9 mouse cellular contexts compared by ENCODE assay signal in genomic region chr12:108292957-108293356, GRCm38 (mm10). TPM values are rescaled to one million over a fixed set of nuclear protein-coding genes. Genes with fewer than 3 reads are reported as not detected.
A peak's percentile ranks its signal among the peaks of the same experiment; 100 is the strongest.
DNase-seq lines count a peak whose midpoint lies in the region; ATAC-seq lines count a peak whose summit lies in the region.
"Had no signal": no experiment of that assay in that cellular context is flagged by ENCODE, and none has a peak within 500 bp of the region (broad histone marks: within the 10 kb centered on the region; RNA-seq: fewer than 3 reads in every experiment).

No protein-coding gene starts in this region.

- no peak overlapping the region for H3K4me3 ChIP-seq in hindbrain, embryonic 16.5 days (ENCODE audit: low read length)

- H3K36me3 ChIP-seq in hindbrain, embryonic 16.5 days (ENCODE audit: control insufficient read depth, insufficient read depth, low read length) = no peaks in the 10 kb centered on the region

- peak; percentile 70 to 83 for DNase-seq in heart, adult 18-20 months
- no peak for DNase-seq in heart, adult 8-10 months (ENCODE audit: low spot score)
- peak; percentile 90 for DNase-seq in cerebellum, adult 9-10 months
- DNase-seq in frontal cortex, adult 2 months (ENCODE audit: extremely low spot score in 1 of 2, low spot score in 1 of 2) = peak; percentile 59 to 86
- DNase-seq in left cerebral cortex, postnatal 10 days (ENCODE audit: extremely low spot score in 1 of 2, low spot score in 2 of 2) = peak; percentile 34 to 78
- peak; percentile 70 for DNase-seq in skeletal muscle tissue, adult 2 months (ENCODE audit: low read depth, low spot score)

- no peaks in the 10 kb centered on the region for H3K9me3 ChIP-seq in hindbrain, embryonic 16.5 days (ENCODE audit: control insufficient read depth, low read length)

- H3K4me2 ChIP-seq in hindbrain, embryonic 16.5 days (ENCODE audit: low read length) = peak overlapping the region; percentile 26

- 2% methylated on average over 8 of the region's 8 CpGs for WGBS in hindbrain, embryonic 16.5 days

- ATAC-seq in hindbrain, embryonic 16.5 days = peak; percentile 69; the same call in 1 of the 2 replicates
- peak; percentile 79 for ATAC-seq in megakaryocyte, adult 5-6 weeks (ENCODE audit: poor library complexity, severe bottlenecking)

- H3K4me1 ChIP-seq in hindbrain, embryonic 16.5 days (ENCODE audit: control insufficient read depth, insufficient read depth, low read depth, low read length) = peaks cover 5% of the 10 kb centered on the region; the same call in 1 of the 2 replicates

- no peak overlapping the region for H3K9ac ChIP-seq in hindbrain, embryonic 16.5 days (ENCODE audit: low read depth, low read length)

- H3K27me3 ChIP-seq in hindbrain, embryonic 16.5 days (replicated peaks; ENCODE audit: control insufficient read depth, insufficient read depth, low read length) = no peaks in the 10 kb centered on the region

- no peak overlapping the region for H3K27ac ChIP-seq in hindbrain, embryonic 16.5 days (ENCODE audit: low read depth, low read length)

- intact Hi-C loops in left cerebral cortex, postnatal 10 days (cut with DNase I) = loop anchor here (5.0 kb wide), 1 partner anchor 86 kb away; no protein-coding TSS in a partner anchor

RNA-seq across cellular contexts. Expression of gene Hhipl1, which starts 13.1 kb away (rescaled TPM):
- 1 to 10 TPM; 1.3 to 2.1 TPM for total RNA-seq in heart, adult 18-20 months (2021)
- total RNA-seq in heart, adult 8-10 months (2022) = 1 to 10 TPM; 1.2 to 2.0 (median 1.5) TPM
- 10.3 and 10.6 TPM in 2 replicates for polyA plus RNA-seq in frontal cortex, adult 2 months (2012; rRNA removed)
- polyA plus RNA-seq in hindbrain, embryonic 16.5 days (2015; fragmentation: Nextera tagmentation; extraction: Ambion mirVana) = 2.6 and 2.9 TPM in 2 replicates
- total RNA-seq in left cerebral cortex, postnatal 10 days (2021) = 1 to 10 TPM; 7.6 to 7.8 TPM
- not detected in 2 replicates for total RNA-seq in megakaryocyte, adult 5-6 weeks (2015)
- not detected in 2 replicates for total RNA-seq in megakaryocyte, adult 5-6 weeks (2017)
- total RNA-seq: neutrophil, adult 5-6 weeks had no signal

RNA-seq across cellular contexts. Expression of gene Ccdc85c, which starts 17.7 kb away (rescaled TPM):
- total RNA-seq in heart, adult 18-20 months (2021) = 10 to 100 TPM; 38.5 to 42.5 TPM
- total RNA-seq in heart, adult 8-10 months (2022) = 10 to 100 TPM; 38.2 to 46.2 (median 40.0) TPM
- polyA plus RNA-seq in frontal cortex, adult 2 months (2012; rRNA removed) = 44.2 and 44.8 TPM in 2 replicates
- 7.5 and 10.2 TPM in 2 replicates for polyA plus RNA-seq in hindbrain, embryonic 16.5 days (2015; fragmentation: Nextera tagmentation; extraction: Ambion mirVana)
- 10 to 100 TPM; 58.9 to 59.6 TPM for total RNA-seq in left cerebral cortex, postnatal 10 days (2021)
- 0.04 and 0.05 TPM in 2 replicates for total RNA-seq in megakaryocyte, adult 5-6 weeks (2015)
- 0.11 and 0.37 TPM in 2 replicates for total RNA-seq in megakaryocyte, adult 5-6 weeks (2017)

RNA-seq across cellular contexts. Expression of gene Cyp46a1, which starts 41.2 kb away (rescaled TPM):
- under 1 TPM; 0.45 to 0.95 TPM for total RNA-seq in heart, adult 18-20 months (2021)
- under 1 TPM; 0.33 to 1.00 (median 0.66) TPM for total RNA-seq in heart, adult 8-10 months (2022)
- polyA plus RNA-seq in frontal cortex, adult 2 months (2012; rRNA removed) = 377 and 384 TPM in 2 replicates
- polyA plus RNA-seq in hindbrain, embryonic 16.5 days (2015; fragmentation: Nextera tagmentation; extraction: Ambion mirVana) = 38.3 and 40.1 TPM in 2 replicates
- total RNA-seq in left cerebral cortex, postnatal 10 days (2021) = 100 to 1,000 TPM; 159 to 168 TPM
- not detected in 2 replicates for total RNA-seq in megakaryocyte, adult 5-6 weeks (2015)
- not detected in 2 replicates for total RNA-seq in megakaryocyte, adult 5-6 weeks (2017)
- total RNA-seq: neutrophil, adult 5-6 weeks had no signal

Comparison
In these comparisons a context has a peak if more than half of its experiments do, and no peak if none do; other contexts are left out.
1. RNA of gene Ccdc85c, which starts 17.7 kb away (total RNA-seq): 58.9 to 59.6 TPM in left cerebral cortex, postnatal 10 days, 38.5 to 42.5 TPM in heart, adult 18-20 months and 38.2 to 46.2 TPM in heart, adult 8-10 months; 0.04 to 0.37 TPM in megakaryocyte, adult 5-6 weeks; every median in the first group is over 10 times any median in the second.
2. RNA of gene Cyp46a1, which starts 41.2 kb away (total RNA-seq): 159 to 168 TPM in left cerebral cortex, postnatal 10 days; 0.45 to 0.95 TPM in heart, adult 18-20 months, 0.33 to 1.00 TPM in heart, adult 8-10 months and not detected in megakaryocyte, adult 5-6 weeks; every median in the first group is over 10 times any median in the second.